8 mouse cellular contexts compared by ENCODE assay signal in the genomic region with DNA sequence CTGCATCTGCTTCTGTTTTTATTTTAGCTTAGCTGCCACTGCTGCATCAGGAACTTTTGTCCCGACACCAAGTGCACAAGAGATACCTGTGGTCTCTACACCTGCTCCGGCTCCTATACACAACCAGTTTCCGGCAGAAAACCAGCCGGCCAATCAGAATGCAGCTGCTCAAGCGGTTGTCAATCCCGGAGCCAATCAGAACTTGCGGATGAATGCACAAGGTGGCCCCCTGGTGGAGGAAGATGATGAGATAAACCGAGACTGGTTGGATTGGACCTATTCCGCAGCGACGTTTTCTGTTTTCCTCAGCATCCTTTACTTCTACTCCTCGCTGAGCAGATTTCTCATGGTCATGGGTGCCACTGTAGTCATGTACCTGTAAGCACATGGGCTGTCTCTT. TPM values are rescaled to one million over a fixed set of nuclear protein-coding genes. Genes with fewer than 3 reads are reported as not detected.
DNase-seq lines count a peak whose midpoint lies in the region; ATAC-seq and TF ChIP-seq lines count a peak whose summit lies in the region.

No protein-coding gene starts in this region.

- intact Hi-C loops in gastrocnemius, postnatal 36 days (cut with DNase I), result no loop called here
- intact Hi-C loops in left cerebral cortex, postnatal 25 days (cut with DNase I), result no loop called here

- TF ChIP-seq CTCF in bone marrow, adult 2 months (IDR thresholded peaks at IDR 0.05; ENCODE audit: control insufficient read depth, insufficient read depth, low read length), result peak; percentile 48; the same call in 1 of the 2 replicates

- WGBS in bone marrow, adult 2 months, result 86% methylated on average over 12 of the region's 12 CpGs

- H3K27ac ChIP-seq in bone marrow, adult 2 months (ENCODE audit: control insufficient read depth, insufficient read depth, low read depth, low read length, poor library complexity), result no peak overlapping the region

- no peak overlapping the region for H3K4me3 ChIP-seq in bone marrow, adult 2 months (replicated peaks; ENCODE audit: control insufficient read depth, low read depth, low read length)

- ATAC-seq in frontal cortex, adult (ENCODE audit: low TSS enrichment), result no peak

- no peak for TF ChIP-seq POLR2A in bone marrow, adult 2 months (IDR thresholded peaks at IDR 0.05; ENCODE audit: borderline replicate concordance, control insufficient read depth, low read depth, low read length)

- H3K4me1 ChIP-seq in bone marrow, adult 2 months (ENCODE audit: control insufficient read depth, insufficient read depth, low read length), result peaks cover 1% of the 10 kb centered on the region; the same call in 1 of the 2 replicates

- peak; percentile 39 to 57 for DNase-seq in frontal cortex, adult 2 months (ENCODE audit: extremely low spot score in 1 of 2, low spot score in 1 of 2)
- DNase-seq in ovary, postnatal 36 days (ENCODE audit: low spot score), result peak; percentile 26
- DNase-seq in ovary, adult 18-20 months (ENCODE audit: low spot score), result no peak
- DNase-seq in gastrocnemius, postnatal 36 days, result peak; percentile 28 to 34
- DNase-seq in left cerebral cortex, postnatal 25 days (ENCODE audit: low spot score in 2 of 2), result peak; percentile 20 to 43
- DNase-seq in skeletal muscle tissue, adult 2 months (ENCODE audit: low read depth, low spot score), result peak; percentile 46

RNA-seq across cellular contexts. Expression of a gene that starts 5.9 kb away (rescaled TPM):
- 72.2 and 80.0 TPM in 2 replicates for polyA plus RNA-seq in frontal cortex, adult 2 months (2012; rRNA removed)
- 69.2 and 70.5 TPM in 2 replicates for polyA plus RNA-seq in bone marrow, adult 2 months (2011; ENCODE audit: insufficient read depth, insufficient read length, low replicate concordance, missing spikeins)
- 100 to 1,000 TPM in 1 of 2 experiments, 10 to 100 TPM in 1; 93.3 to 102 TPM for total RNA-seq in gastrocnemius, postnatal 36 days (2021)
- total RNA-seq in left cerebral cortex, postnatal 25 days (2021), result 10 to 100 TPM; 58.1 to 61.1 TPM

RNA-seq across cellular contexts. Expression of a gene that starts 42.0 kb away (rescaled TPM):
- 1.0 and 1.5 TPM in 2 replicates for polyA plus RNA-seq in frontal cortex, adult 2 months (2012; rRNA removed)
- polyA plus RNA-seq in bone marrow, adult 2 months (2011; ENCODE audit: insufficient read depth, insufficient read length, low replicate concordance, missing spikeins), result 16.5 TPM in 2 replicates
- under 1 TPM; 0.38 to 0.57 TPM for total RNA-seq in gastrocnemius, postnatal 36 days (2021)
- under 1 TPM; 0.21 to 0.71 TPM for total RNA-seq in left cerebral cortex, postnatal 25 days (2021)
